Mouse (Mus musculus) macrophage (primary cell): Measurements from ENCODE around the gene Rtel1. TPM values are rescaled to one million over a fixed set of nuclear protein-coding genes. Genes with fewer than 3 reads are reported as not detected.

ENCODE experiments used
- H3K27ac ChIP-seq: fragments of 350-480 bp; formaldehyde crosslinking; 2 replicates; pipeline ENCODE4 v1.9.0; 2021
- H3K36me3 ChIP-seq: fragments of 350-480 bp; formaldehyde crosslinking; 2 replicates; pipeline ENCODE4 v1.9.0; 2021; ENCODE audit errors: inconsistent target
- H3K4me3 ChIP-seq: fragments of 350-480 bp; formaldehyde crosslinking; 2 replicates; pipeline ENCODE4 v1.9.0; 2021; ENCODE audit errors: inconsistent target
- H3K79me2 ChIP-seq: fragments of 350-480 bp; formaldehyde crosslinking; 2 replicates; pipeline ENCODE4 v1.9.0; 2021; ENCODE audit errors: inconsistent target
- WGBS: methylation state at CpG from one replicate; pipeline ENCODE4 v1.1.7; 2026; ENCODE audit warnings: inconsistent platforms; ENCODE audit not compliant: missing documents; 5-methylcytosine and 5-hydroxymethylcytosine counted together
- polyA plus RNA-seq: library from polyadenylated mRNA; stranded (reverse); fragments of 250-400 nt; gene quantifications from 3 replicates; pipeline ENCODE4 v1.2.4, GENCODE M21; 2018; ENCODE audit warnings: inconsistent platforms

The Rtel1 gene
- polyA plus RNA-seq, 1 experiment from 2014 or later, result 4.9 TPM

DNA sequence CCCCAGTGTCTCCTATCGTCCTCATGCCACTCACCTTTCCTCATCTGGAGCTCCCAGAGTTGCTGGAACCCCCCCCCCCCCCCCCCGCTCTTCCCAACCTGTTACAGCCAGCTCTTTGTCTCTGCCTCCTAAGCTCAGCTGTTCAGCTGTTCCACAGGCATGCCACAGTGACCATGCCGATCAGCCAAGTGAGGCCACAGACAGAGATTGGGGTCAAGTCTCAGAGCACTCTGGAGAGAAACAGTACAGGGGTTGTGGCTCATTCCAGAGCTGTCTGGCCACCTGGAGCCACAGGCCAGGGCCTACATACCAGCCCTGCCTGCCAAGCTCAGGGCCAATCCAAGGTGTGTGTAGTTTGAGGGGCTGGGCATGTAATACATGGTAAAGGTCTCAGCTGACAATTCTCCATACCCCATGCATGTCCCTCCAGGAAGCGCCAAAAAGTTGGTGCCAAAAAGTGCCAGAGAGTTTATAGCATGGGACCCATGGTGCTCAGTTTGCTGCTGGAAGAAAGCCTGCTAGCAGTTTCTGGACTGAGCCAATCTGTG is 67.2 kb downstream of the Rtel1 start:
- 84% methylated on average over 4 of the region's 4 CpGs for WGBS

DNA sequence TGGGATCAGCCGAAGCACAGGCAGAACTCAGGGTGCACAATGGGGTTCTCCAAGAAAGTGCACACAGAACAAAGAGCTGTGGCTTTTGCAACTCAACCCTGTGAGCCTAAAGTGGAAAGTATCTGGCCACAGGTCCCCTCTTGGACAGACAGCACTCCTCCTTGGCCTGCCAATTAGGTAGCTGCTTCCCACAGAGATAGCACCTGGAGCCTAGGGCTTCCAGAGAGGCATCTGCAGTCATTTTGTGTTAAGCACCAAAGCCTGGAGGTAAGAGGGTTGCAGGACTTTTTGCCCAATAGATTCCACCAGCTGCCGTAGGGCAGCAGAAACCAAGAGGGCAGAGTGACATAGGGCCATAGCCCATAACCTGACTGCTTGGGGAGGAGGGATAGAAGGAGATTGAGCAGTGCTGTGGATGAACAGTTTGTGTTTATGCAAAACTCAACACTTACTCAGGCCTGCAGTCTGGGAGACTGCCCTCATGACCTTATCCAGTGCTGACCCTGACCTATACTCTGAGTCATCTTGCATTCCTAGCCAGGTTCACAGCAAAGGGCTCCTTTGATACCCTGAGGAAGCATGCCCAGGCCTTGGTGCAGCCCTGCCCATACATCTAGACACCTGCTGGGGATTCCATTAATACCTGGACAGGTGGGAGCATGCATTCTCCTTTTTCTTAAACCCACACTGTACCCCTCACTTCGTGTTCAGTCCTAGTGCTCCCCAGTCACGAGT is 70.8 kb downstream of the Rtel1 start:
- Histone ChIP-seq H3K36me3 (0 out of 2 replicates have a peak, but pooled peaks cover 5% of the 10 kb centered on the region), H3K27ac (no peak overlapping the region), H3K79me2 (no peaks in the 10 kb centered on the region), H3K4me3 (no peak overlapping the region)
- 84% methylated on average over 4 of the region's 4 CpGs for WGBS

More for the DNA sequence above, 67.2 kb downstream of the Rtel1 start:
- peaks cover 20% of the 10 kb centered on the region for H3K36me3 ChIP-seq
- no peak overlapping the region for H3K4me3 ChIP-seq
- H3K79me2 ChIP-seq, result no peaks in the 10 kb centered on the region
- no peak overlapping the region for H3K27ac ChIP-seq

DNA sequence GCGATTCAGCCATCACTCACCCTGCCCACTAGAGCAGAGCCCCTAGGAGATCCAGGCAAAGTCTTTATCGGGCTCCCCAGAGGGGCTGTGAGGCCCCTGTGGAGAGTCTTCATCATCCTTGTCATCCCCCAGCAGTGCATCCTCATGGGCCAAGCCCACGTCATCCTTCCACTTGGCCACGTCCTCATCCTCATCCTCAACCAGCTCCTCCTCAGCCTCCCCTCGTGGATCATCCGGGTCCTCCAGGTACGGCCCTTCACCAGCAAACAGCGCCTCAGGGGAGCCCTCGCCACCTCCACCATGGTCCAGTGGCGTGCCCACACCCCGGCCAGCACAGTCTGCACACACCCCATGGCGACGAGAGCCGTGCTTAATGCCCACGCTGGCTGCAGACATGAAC is 71.5 kb downstream of the Rtel1 start:
- Histone ChIP-seq H3K27ac (no peak overlapping the region), H3K36me3 (no peaks in the 10 kb centered on the region), H3K4me3 (no peak overlapping the region), H3K79me2 (no peaks in the 10 kb centered on the region)
- WGBS, result 90% methylated on average over 13 of the region's 15 CpGs

DNA sequence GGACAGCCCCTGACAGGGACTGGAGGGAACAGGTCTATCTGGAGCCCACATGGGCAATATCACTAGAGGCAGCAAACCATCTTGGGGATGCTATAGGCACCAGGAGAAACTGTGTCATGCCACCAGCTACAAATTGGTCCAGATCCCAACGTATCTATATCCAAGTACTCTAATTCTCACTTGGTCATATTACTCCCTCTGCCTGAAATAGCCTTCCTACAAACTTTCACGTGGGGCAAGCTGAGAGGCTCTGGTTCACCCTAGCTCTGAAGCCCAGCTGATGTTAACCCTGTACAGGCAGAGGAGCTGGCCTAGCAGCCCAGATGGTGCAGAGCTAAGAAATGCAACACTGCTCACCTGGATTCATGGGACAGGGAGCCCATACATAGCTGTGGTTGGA is 72.0 kb downstream of the Rtel1 start:
- Histone ChIP-seq H3K27ac (no peak overlapping the region), H3K79me2 (no peaks in the 10 kb centered on the region), H3K4me3 (no peak overlapping the region), H3K36me3 (no peaks in the 10 kb centered on the region)
- 81% methylated on average over 2 of the region's 2 CpGs for WGBS

DNA sequence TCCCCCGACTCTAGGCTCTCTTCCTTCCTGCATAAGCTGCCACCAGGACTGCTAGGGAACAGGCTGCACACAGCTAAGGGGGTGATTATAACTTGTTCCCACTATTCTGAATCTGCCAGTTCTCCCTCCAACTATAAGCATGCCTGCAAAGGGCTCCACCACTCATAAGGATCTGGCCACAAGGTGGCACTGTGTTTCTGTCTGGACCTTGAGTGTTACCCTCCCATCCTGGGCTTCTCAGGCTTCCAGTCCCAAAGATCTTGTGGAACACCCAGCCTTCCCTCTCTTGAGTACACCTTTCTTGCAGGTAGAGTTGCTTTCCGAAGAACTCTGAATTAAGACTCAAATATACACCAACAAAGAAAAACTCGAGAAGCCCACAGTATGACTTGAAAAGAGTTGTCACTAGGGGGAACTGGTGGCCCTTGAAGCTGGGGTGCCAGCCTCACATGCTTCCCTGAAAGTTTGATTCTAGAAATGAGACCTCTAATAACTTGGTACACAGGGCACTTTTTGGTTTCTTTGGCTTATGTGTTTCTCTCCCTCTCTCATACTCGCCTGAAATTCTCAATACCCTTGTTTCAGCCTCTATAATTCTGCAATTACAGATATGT is 73.2 kb downstream of the Rtel1 start:
- Histone ChIP-seq H3K27ac (no peak overlapping the region), H3K36me3 (no peaks in the 10 kb centered on the region), H3K4me3 (no peak overlapping the region), H3K79me2 (no peaks in the 10 kb centered on the region)
- 30% methylated on average over 4 of the region's 4 CpGs for WGBS

DNA sequence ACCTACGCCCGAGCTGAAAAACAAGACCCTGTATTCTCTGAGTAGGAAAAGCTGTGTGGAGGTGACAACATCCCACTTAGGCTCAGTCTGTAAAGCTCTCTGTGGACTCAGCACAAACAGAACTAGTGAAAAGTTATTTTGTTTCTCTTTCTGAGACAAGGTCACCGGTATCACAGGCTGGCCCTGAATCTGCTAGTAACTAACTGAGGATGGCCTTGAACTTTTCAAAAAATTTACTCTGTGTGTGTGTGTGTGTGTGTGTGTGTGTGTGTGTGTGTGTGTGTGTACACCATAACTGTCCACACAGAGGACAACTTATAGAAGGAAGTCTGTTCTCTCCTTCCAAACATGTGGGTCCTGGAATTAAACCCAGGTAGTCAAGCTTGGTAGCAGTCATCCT is 74.5 kb downstream of the Rtel1 start:
- H3K36me3 ChIP-seq, result no peaks in the 10 kb centered on the region
- WGBS, result 93% methylated on average over 3 of the region's 3 CpGs

DNA sequence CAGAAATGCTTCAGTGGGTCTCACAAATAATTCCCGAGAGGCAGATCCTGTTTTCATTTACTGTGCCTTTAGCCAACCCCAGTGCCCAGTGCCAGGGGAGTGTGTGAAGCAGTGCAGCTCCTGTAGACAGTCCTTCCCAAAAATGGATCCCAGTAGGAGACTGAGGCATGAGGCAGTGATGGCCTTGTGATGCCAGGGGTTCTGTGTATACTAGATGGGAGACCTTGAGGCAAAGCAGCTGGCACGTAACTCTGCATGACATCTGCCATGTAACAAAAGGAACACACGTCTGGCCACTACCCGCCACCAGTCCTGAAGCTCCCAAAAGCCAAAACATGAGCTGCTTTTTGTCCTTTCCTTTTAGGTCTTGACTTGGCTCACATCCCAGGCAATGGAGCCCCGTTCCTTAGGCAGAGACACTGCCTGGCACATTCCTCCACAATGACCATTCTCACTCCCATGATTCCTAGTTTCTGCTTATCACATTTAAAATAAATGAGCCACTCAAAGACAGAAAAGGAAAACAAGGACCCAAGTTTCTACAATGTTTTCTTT is 77.7 kb downstream of the Rtel1 start:
- no peak overlapping the region for H3K27ac ChIP-seq
- 85% methylated on average over 5 of the region's 5 CpGs for WGBS
- H3K4me3 ChIP-seq, result no peak overlapping the region
- no peaks in the 10 kb centered on the region for H3K79me2 ChIP-seq
- no peaks in the 10 kb centered on the region for H3K36me3 ChIP-seq

More for the DNA sequence above, 74.5 kb downstream of the Rtel1 start:
- Histone ChIP-seq H3K79me2 (no peaks in the 10 kb centered on the region), H3K27ac (no peak overlapping the region), H3K4me3 (no peak overlapping the region)

DNA sequence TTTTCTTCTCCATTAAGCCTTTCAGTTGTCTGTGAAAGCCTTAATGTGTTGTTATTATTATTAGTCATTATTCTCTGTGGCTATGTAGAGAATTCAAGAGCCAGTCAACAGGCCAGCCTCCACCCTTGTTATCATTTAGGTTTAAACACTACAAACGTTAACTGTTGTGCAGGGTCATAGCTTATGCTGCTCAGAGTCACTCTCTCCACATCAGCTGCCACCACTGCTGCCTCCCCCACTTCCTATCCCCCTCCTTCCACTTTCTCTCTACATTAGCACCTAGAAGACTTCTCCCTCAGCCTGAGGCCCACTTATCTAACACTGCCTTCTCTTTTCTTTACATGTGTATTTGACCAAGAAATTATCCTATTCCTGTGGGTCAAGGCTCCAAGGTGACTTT is 82.0 kb downstream of the Rtel1 start:
- 5% methylated on average over 1 of the region's 1 CpGs for whole genome bisulfite sequencing
- Histone ChIP-seq H3K27ac (no peak overlapping the region), H3K36me3 (no peaks in the 10 kb centered on the region), H3K4me3 (no peak overlapping the region), H3K79me2 (no peaks in the 10 kb centered on the region)

DNA sequence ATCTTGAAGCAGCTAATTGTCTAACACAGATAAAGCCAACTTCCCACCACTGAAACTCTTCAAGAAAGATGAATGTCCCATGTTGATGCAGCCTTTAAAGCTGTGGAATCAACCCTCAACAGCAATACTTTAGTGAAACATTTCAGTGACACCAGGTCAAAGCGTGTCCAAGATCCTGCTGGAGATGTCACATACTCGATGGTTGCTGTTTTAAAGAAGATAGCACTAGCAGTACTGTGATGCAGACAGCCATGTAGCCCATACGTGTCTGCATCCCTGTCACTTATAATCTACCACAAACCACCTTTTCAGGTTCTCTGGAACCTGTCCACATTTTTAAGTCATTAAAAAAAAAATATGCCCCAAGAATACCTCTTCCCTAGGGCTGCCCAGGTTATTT is 84.2 kb downstream of the Rtel1 start:
- H3K36me3 ChIP-seq, result no peaks in the 10 kb centered on the region
- whole genome bisulfite sequencing, result 97% methylated on average over 3 of the region's 3 CpGs

More for the DNA sequence above, 84.2 kb downstream of the Rtel1 start:
- Histone ChIP-seq H3K4me3 (no peak overlapping the region), H3K27ac (no peak overlapping the region), H3K79me2 (no peaks in the 10 kb centered on the region)

Other genes with a start within 250 kb of the Rtel1 start
- not detected in 3 replicates for gene Kcnq2, start 184.4 kb upstream of the Rtel1 start, polyA plus RNA-seq
- gene Eef1a2, start 162.7 kb upstream of the Rtel1 start, polyA plus RNA-seq, result 0.23 to 0.38 TPM in 2 of 3 replicates, not detected in the other
- gene Ppdpf, start 132.5 kb upstream of the Rtel1 start, polyA plus RNA-seq, result 60.5 to 98.7 TPM (median 67.9 TPM) in 3 replicates
- not detected in 3 replicates for gene Ptk6, start 117.0 kb upstream of the Rtel1 start, polyA plus RNA-seq
- gene Srms, start 106.6 kb upstream of the Rtel1 start, polyA plus RNA-seq, result not detected in 3 replicates
- not detected in 3 replicates for gene Fndc11, start 99.7 kb upstream of the Rtel1 start, polyA plus RNA-seq
- gene Helz2, start 77.7 kb upstream of the Rtel1 start, polyA plus RNA-seq, result 7.5 to 22.5 TPM (median 16.8 TPM) in 3 replicates
- gene Gmeb2, start 31.7 kb upstream of the Rtel1 start, polyA plus RNA-seq, result 8.9 to 11.2 TPM (median 10.8 TPM) in 3 replicates
- not detected in 3 replicates for gene Stmn3, start 5.2 kb upstream of the Rtel1 start, polyA plus RNA-seq
- gene Zgpat, start 45.2 kb downstream of the Rtel1 start, polyA plus RNA-seq, result 13.7 to 17.8 TPM (median 17.3 TPM) in 3 replicates
- gene Arfrp1, start 45.7 kb downstream of the Rtel1 start, polyA plus RNA-seq, result 21.9 to 23.2 TPM (median 22.5 TPM) in 3 replicates
- gene Lime1, start 60.3 kb downstream of the Rtel1 start, polyA plus RNA-seq, result 2.9 to 8.2 TPM (median 3.7 TPM) in 3 replicates
- gene Zbtb46, start 139.7 kb downstream of the Rtel1 start, polyA plus RNA-seq, result 0.09 to 0.23 TPM (median 0.21 TPM) in 3 replicates
- gene Abhd16b, start 173.5 kb downstream of the Rtel1 start, polyA plus RNA-seq, result not detected in 3 replicates
- gene Tpd52l2, start 177.4 kb downstream of the Rtel1 start, polyA plus RNA-seq, result 36.4 to 66.4 TPM (median 47.0 TPM) in 3 replicates
- gene Dnajc5, start 200.7 kb downstream of the Rtel1 start, polyA plus RNA-seq, result 50.7 to 68.7 TPM (median 60.0 TPM) in 3 replicates